Mouse (Mus musculus) cerebellum, adult (tissue): ENCODE results near the gene Krtap2-4.
"Not testable (repeated sequence)": the region's sequence is repeated elsewhere in the genome, so short reads cannot be mapped to it uniquely, and the experiment has no call there.

ENCODE experiments used
- ATAC-seq: cut with Nextera tagmentation; 2 replicates; pipeline ENCODE4 v1.9.2; 2017; ENCODE audit warnings: mild to moderate bottlenecking, moderate library complexity, mixed read lengths; ENCODE audit not compliant: insufficient number of reproducible peaks, low FRiP score, low TSS enrichment

Krtap2-4 gene

GRCm38 (mm10) chr11:99614796-99615363 lies at the start of gene Krtap2-4:
Gene Krtap2-4, minus strand, starts transcription at chr11:99614846.
- ATAC-seq: no peak

GRCm38 (mm10) chr11:99662802-99663201 lies 48.2 kb upstream of the Krtap2-4 start:
- no peak for ATAC-seq

GRCm38 (mm10) chr11:99659256-99659655 lies 44.6 kb upstream of the Krtap2-4 start:
- ATAC-seq: no peak

- ATAC-seq: not testable (repeated sequence)
These were observed 43.9 kb upstream of the Krtap2-4 start, which contains the start of gene Gm11563 for GRCm38 (mm10) chr11:99658467-99659010. Gene Gm11563, minus strand, starts transcription at chr11:99658960.

GRCm38 (mm10) chr11:99657051-99657450 lies 42.4 kb upstream of the Krtap2-4 start:
- ATAC-seq: no peak

DNA sequence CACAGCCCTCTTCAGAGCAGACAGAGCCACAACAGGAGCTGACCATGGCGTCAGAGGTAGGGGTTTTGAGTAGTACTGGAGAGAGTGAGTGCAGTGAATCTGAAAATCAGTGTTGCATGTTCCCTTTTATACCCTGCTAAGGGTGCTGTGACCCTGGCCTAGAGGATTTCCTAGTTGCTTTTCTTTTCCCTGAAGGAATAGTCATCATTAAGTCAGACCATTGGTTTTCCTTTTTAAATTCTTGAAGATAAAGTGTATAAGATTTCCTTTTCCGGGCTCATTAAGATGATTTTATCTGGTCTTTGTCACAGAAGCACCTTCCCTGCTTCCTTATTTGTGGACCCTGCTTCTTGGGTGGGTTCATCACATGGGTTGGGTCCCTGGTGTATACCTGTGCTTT lies 35.5 kb upstream of the Krtap2-4 start, which contains the start of gene Gm11555:
Gene Gm11555, minus strand, starts transcription at position 101 of the 400 bp plus-strand sequence.
- ATAC-seq: no peak

GRCm38 (mm10) chr11:99646444-99646843 lies 31.8 kb upstream of the Krtap2-4 start:
- no peak for ATAC-seq

DNA sequence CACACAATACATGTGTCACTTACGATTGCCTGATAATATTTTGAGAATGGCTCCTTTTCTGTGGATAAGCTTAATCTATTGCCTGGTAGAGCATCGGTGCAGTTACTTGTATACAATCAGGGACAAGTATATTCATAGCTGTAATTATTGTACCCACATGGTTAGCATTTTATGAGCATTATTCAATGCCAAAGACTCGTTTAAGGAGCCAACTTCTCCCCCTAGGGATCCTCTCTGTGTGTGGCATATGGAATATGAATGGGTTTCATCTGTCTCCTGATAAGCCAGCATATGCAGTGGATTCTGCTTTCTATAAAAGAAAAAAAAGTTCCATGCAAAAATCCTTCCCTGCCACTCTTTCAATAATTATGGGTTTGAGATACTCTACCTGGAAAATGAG lies 29.7 kb upstream of the Krtap2-4 start:
- no peak for ATAC-seq

DNA sequence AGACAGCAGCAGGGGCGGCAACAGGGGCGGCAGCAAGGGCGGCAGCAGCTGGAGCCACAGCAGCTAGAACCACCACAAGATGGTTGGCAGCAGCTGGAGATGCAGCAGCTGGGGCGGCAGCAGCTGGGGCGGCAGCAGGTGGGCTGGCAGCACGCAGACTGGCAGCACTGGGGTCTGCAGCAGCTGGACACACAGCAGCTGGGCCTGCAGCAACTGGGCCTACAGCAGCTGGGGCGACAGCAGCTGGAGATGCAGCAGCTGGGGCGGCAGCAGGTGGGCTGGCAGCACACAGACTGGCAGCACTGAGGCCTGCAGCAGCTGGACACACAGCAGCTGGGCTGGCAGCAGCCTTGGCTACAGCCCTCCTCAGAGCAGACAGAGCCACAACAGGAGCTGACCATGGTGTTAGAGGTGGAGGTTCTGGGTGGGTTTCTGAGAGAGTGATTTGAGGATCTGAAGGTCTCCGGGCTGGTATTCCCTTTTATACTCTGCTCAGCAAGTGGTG lies 29.0 kb upstream of the Krtap2-4 start, which contains the start of gene Krtap4-7:
Gene Krtap4-7, minus strand, starts transcription at position 455 of the 505 bp plus-strand sequence.
- ATAC-seq: not testable (repeated sequence)

GRCm38 (mm10) chr11:99640926-99641325 lies 26.3 kb upstream of the Krtap2-4 start:
- no peak for ATAC-seq

DNA sequence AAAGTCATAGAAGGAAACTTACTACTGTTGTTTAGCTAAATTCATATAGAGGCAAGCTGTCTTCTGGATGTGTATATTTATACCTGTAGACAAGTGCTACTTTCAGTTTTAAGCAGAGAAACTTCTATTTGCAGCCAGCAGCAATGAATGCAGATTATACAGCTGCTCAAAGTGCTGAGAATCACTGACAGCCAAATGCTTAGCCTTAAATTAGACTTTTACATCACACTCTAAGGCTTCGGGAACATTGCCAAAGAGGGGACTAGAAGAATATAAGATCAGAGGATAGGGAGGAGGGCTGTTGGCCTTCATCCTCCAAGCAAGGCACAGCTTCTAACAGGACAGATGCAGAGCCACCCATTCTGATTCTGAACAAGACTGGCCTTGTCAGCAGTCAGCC lies 22.4 kb upstream of the Krtap2-4 start:
- no peak for ATAC-seq

DNA sequence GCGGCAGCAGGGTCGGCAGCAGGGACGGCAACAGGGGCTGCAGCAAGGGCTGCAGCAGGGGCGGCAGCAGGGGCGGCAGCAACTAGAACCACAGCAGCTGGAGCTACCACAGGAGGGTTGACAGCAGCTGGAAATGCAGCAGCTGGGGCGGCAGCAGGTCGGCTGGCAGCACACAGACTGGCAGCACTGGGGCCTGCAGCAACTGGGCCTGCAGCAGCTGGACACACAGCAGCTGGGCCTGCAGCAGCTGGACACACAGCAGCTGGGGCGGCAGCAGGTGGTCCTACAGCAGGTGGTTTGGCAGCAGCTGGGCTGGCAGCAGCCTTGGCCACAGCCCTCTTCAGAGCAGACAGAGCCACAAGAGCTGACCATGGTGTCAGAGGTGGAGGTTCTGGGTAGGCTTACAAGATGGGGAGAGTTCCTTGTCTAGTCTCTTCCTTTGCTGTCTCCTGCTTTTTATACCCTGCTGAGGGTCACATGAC lies 20.0 kb upstream of the Krtap2-4 start, which contains the start of gene Krtap4-2:
Gene Krtap4-2, minus strand, starts transcription at position 432 of the 482 bp plus-strand sequence.
- no peak for ATAC-seq

- ATAC-seq: no peak
These were observed 18.6 kb upstream of the Krtap2-4 start for GRCm38 (mm10) chr11:99633293-99633692.

DNA sequence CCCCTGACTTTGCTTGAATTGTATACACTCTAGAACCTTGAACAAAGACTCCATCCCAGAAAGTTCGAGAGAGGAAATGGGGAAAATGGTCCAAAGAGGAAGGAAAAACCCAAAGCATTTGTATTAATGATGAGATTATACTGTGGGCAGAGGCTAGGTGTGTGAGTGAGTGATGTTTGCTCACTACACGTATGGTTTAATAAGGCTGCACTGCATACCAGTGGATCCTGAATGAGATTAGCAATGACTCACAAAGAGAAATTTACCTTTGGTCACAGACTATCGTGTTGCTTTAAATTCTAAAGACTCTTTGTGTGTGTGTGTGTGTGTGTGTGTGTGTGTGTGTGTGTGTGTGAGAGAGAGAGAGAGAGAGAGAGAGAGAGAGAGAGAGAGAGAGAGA lies 16.2 kb upstream of the Krtap2-4 start:
- no peak for ATAC-seq

DNA sequence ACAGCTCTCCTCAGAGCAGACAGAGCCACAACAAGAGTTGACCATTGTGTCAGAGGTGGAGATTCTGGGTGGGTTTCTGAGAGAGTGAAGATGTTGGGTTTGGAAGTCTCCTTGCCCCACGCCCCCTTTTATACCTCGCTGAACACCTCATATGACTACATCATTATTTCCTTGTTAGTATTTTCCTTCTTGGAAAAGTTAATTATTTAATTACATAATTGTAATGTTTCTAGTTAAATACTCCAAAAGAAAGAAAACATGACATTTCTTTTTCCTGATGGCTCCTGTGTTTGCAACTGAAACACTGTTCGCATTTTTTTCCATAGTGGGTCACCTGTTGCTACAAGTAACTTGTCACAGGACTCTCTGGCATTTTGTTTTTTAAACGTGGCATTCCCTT lies 13.5 kb upstream of the Krtap2-4 start, which contains the start of gene Krtap4-1:
Gene Krtap4-1, minus strand, starts transcription at position 101 of the 400 bp plus-strand sequence.
- no peak for ATAC-seq

DNA sequence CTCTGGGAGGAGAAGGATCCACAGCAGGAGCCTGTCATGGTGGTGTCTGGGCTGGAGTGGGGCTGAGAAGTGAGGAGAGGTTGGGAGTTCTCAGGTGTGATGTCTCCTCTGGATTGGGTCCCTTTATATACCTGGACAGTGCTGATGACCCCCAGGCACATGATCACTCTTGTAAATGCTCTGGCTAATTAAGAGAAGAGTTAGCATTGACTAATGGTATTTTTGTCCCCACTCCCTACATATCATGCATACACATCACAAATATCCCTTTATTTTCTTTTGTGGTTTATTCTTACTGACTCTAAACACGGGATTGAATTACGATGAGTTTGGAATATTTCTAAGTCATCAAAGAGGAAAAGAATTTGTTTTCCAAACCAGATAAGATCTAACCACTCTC lies 5.7 kb upstream of the Krtap2-4 start, which contains the start of gene Gm11562:
Gene Gm11562, minus strand, starts transcription at position 101 of the 400 bp plus-strand sequence.
- no peak for ATAC-seq

GRCm38 (mm10) chr11:99610089-99610488 lies 4.6 kb downstream of the Krtap2-4 start, which contains the start of gene Gm11937:
Gene Gm11937, minus strand, starts transcription at chr11:99610189.
- not testable (repeated sequence) for ATAC-seq

DNA sequence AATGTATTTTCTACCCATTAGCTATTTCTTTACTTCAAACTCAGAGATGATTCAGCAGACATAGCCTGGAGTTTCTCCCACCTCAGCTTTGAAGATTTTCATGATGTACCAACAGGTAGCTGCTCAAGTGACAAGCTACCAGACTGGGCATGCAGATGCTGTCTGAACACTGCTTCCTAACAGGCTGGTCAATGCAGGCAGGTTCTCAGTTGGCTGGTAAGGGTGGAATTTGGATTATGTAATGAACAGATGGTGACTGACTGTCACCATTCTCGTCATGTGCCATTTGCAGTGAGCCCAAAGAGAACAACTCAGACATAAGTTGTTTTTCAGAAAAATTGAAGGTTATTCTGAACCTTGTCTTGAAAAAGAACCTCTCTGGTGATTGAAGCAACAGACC lies 5.5 kb downstream of the Krtap2-4 start:
- ATAC-seq: no peak

GRCm38 (mm10) chr11:99603208-99603607 lies 11.4 kb downstream of the Krtap2-4 start, which contains the start of gene Gm11938:
Gene Gm11938, minus strand, starts transcription at chr11:99603308.
- not testable (repeated sequence) for ATAC-seq

GRCm38 (mm10) chr11:99597742-99598141 lies 16.9 kb downstream of the Krtap2-4 start, which contains the start of gene Krtap9-3:
Gene Krtap9-3, minus strand, starts transcription at chr11:99598105.
- not testable (repeated sequence) for ATAC-seq

GRCm38 (mm10) chr11:99590981-99591380 lies 23.7 kb downstream of the Krtap2-4 start, which contains the start of gene Krtap1-3:
Gene Krtap1-3, minus strand, starts transcription at chr11:99591339.
- no peak for ATAC-seq
